Mouse (Mus musculus) limb, embryonic 12.5 days (tissue): ENCODE data around the gene Ankrd42. TPM values are rescaled to one million over a fixed set of nuclear protein-coding genes. Genes with fewer than 3 reads are reported as not detected.

ENCODE experiments used
- ATAC-seq: fragments of 200-750 bp; cut with Nextera tagmentation; 2 replicates; pipeline ENCODE4 v1.8.0; 2017; ENCODE audit warnings: low read depth, moderate TSS enrichment; ENCODE audit not compliant: insufficient number of reproducible peaks, insufficient read depth, low FRiP score, low TSS enrichment
- H3K27ac ChIP-seq: fragments of 300-500 bp; sonication (generic); 2 replicates; pipeline ENCODE4 v1.5.1; 2016; ENCODE audit warnings: mild to moderate bottlenecking, moderate library complexity
- H3K27me3 ChIP-seq: fragments of 300-500 bp; sonication (generic); 2 replicates; pipeline ENCODE4 v1.6.1; 2016; ENCODE audit warnings: mild to moderate bottlenecking, moderate library complexity
- H3K36me3 ChIP-seq: fragments of 300-500 bp; sonication (generic); 2 replicates; pipeline ENCODE4 v1.6.1; 2016; ENCODE audit warnings: mild to moderate bottlenecking, moderate library complexity
- H3K4me1 ChIP-seq: fragments of 300-500 bp; sonication (generic); replicated peaks from 2 replicates; pipeline ENCODE4 v1.6.1; 2016
- H3K4me2 ChIP-seq: fragments of 300-500 bp; sonication (generic); 2 replicates; pipeline ENCODE4 v1.6.1; 2016; ENCODE audit warnings: mild to moderate bottlenecking, moderate library complexity
- H3K4me3 ChIP-seq: fragments of 300-500 bp; sonication (generic); replicated peaks from 2 replicates; pipeline ENCODE4 v1.5.1; 2016; ENCODE audit warnings: mild to moderate bottlenecking
- H3K9ac ChIP-seq: fragments of 300-500 bp; sonication (generic); replicated peaks from 2 replicates; pipeline ENCODE4 v1.6.1; 2016; ENCODE audit warnings: mild to moderate bottlenecking, moderate library complexity
- H3K9me3 ChIP-seq: fragments of 300-500 bp; sonication (generic); 2 replicates; pipeline ENCODE4 v1.6.1; 2016; ENCODE audit warnings: mild to moderate bottlenecking, moderate library complexity
- WGBS: fragments of 180-500 bp; shearing (Covaris S2); methylation state at CpG from one replicate; pipeline ENCODE4 v1.1.7; 2016; 5-methylcytosine and 5-hydroxymethylcytosine counted together
- polyA plus RNA-seq: library from polyadenylated mRNA; unstranded; fragments of >200 nt; fragmentation: Nextera tagmentation; extraction: Ambion mirVana; gene quantifications from 2 replicates; pipeline ENCODE4 v1.2.1, GENCODE M21; 2016

Ankrd42 gene
- polyA plus RNA-seq, 1 experiment from 2014 or later, result 7.6 TPM

DNA sequence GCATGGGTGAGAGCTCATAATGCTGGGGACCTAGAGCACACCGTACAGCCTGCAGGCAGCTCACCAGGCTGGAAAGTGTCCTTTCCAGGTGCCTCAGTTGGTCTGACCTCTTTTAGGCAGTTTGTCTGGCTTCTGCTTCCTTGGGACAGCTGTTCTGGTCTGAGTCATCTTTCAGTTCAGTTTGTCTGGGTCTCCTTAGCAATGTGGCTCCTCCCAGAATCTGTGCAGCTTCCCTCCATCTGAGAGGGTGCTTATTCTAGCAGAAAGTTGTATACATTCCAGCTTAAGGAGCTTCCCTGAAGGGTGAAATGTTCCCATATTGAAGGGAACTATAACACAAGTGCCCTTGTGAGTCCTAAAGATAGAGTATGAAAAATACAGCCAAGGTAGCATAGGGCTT, 70.2 kb downstream of the Ankrd42 start:
- Histone ChIP-seq H3K4me3 (no peak overlapping the region), H3K27ac (0 out of 2 replicates have a peak overlapping the region, but pooled peaks have one; percentile 41), H3K4me2 (no peak overlapping the region), H3K36me3 (peaks cover 25% of the 10 kb centered on the region), H3K27me3 (no peaks in the 10 kb centered on the region), H3K4me1 (peaks cover 13% of the 10 kb centered on the region), H3K9ac (no peak overlapping the region), H3K9me3 (no peaks in the 10 kb centered on the region)
- 73% methylated on average over 1 of the region's 1 CpGs for WGBS
- ATAC-seq, result no peak

GRCm38 (mm10) chr7:92560986-92561876, 75.7 kb downstream of the Ankrd42 start, which contains the start of gene Ccdc90b:
Gene Ccdc90b (plus strand): TSS chr7:92561149.
- Histone ChIP-seq H3K4me1 (peaks cover 8% of the 10 kb centered on the region; the same call in 1 of the 2 replicates), H3K4me2 (peak within 1 kb of the TSS; percentile 61), H3K9ac (peak within 1 kb of the TSS; percentile 76), H3K9me3 (no peaks in the 10 kb centered on the region), H3K36me3 (peaks cover 11% of the 10 kb centered on the region), H3K27ac (peak within 1 kb of the TSS; percentile 98), H3K27me3 (no peaks in the 10 kb centered on the region), H3K4me3 (peak within 1 kb of the TSS; percentile 72)
- ATAC-seq, result peak; percentile 98
- WGBS, result under 1% methylated on average over 60 of the region's 60 CpGs

- Histone ChIP-seq H3K9ac (no peak overlapping the region), H3K4me3 (no peak overlapping the region), H3K9me3 (no peaks in the 10 kb centered on the region), H3K4me2 (no peak overlapping the region), H3K27me3 (no peaks in the 10 kb centered on the region), H3K27ac (no peak overlapping the region), H3K36me3 (peaks cover 1% of the 10 kb centered on the region; the same call in 1 of the 2 replicates), H3K4me1 (peaks cover 8% of the 10 kb centered on the region; the same call in 1 of the 2 replicates)
- no peak for ATAC-seq
- WGBS, result 90% methylated on average over 2 of the region's 2 CpGs
These were observed 78.2 kb downstream of the Ankrd42 start for GRCm38 (mm10) chr7:92558744-92559143.

GRCm38 (mm10) chr7:92550990-92551392, 86.0 kb downstream of the Ankrd42 start:
- Histone ChIP-seq H3K27ac (no peak overlapping the region), H3K27me3 (no peaks in the 10 kb centered on the region), H3K9ac (no peak overlapping the region), H3K4me2 (no peak overlapping the region), H3K4me1 (no peaks in the 10 kb centered on the region), H3K4me3 (no peak overlapping the region), H3K9me3 (no peaks in the 10 kb centered on the region), H3K36me3 (no peaks in the 10 kb centered on the region)
- WGBS, result 57% methylated on average over 4 of the region's 4 CpGs
- ATAC-seq, result no peak

DNA sequence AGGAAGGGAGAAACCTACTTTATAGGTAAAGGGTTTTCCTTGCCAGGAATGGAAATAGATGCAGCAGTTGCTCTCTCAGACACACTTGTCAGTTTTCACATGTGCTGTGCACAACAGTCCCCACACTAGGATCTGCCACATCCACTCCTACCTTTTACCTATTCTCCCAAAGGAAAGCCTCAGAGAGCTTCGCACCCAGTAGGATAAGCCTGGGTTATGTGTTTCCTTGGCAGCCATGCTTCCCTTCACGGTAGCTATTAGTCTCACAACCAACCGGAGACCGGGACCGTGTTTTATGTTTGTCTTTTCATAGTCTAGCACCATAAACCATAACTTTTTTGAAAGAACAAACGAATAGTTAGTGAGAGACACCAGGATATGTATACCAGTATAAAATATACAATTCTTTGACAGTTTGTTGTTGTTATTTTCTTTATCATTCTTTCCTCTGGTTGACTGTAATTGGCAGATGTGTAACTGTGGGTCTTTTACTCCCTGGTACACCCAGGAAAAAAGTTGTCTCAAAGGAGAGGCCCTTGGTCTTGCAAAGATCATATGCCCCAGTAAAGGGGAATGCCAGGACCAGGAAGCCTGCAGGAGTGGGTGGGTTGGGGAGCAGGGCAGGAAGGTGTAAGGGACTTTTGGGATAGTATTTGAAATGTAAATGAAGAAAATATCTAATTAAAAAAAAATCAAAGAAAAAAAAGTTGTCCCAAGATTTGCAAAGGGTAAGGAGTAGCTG, 86.5 kb downstream of the Ankrd42 start:
- no peak overlapping the region for H3K4me3 ChIP-seq
- H3K27me3 ChIP-seq, result no peaks in the 10 kb centered on the region
- H3K9ac ChIP-seq, result no peak overlapping the region
- H3K36me3 ChIP-seq, result no peaks in the 10 kb centered on the region
- no peaks in the 10 kb centered on the region for H3K9me3 ChIP-seq
- no peak overlapping the region for H3K27ac ChIP-seq
- no peak for ATAC-seq
- no peaks in the 10 kb centered on the region for H3K4me1 ChIP-seq
- no peak overlapping the region for H3K4me2 ChIP-seq
- 89% methylated on average over 6 of the region's 6 CpGs for WGBS

GRCm38 (mm10) chr7:92546763-92547162, 90.2 kb downstream of the Ankrd42 start:
- 84% methylated on average over 2 of the region's 2 CpGs for WGBS
- no peaks in the 10 kb centered on the region for H3K9me3 ChIP-seq
- H3K4me1 ChIP-seq, result no peaks in the 10 kb centered on the region
- H3K4me3 ChIP-seq, result no peak overlapping the region
- H3K4me2 ChIP-seq, result no peak overlapping the region
- no peak overlapping the region for H3K27ac ChIP-seq
- no peak overlapping the region for H3K9ac ChIP-seq
- H3K27me3 ChIP-seq, result no peaks in the 10 kb centered on the region
- H3K36me3 ChIP-seq, result no peaks in the 10 kb centered on the region
- ATAC-seq, result no peak

- Histone ChIP-seq H3K36me3 (no peaks in the 10 kb centered on the region), H3K27ac (no peak overlapping the region), H3K4me1 (no peaks in the 10 kb centered on the region), H3K4me3 (no peak overlapping the region), H3K9ac (no peak overlapping the region), H3K27me3 (no peaks in the 10 kb centered on the region), H3K9me3 (no peaks in the 10 kb centered on the region), H3K4me2 (no peak overlapping the region)
- ATAC-seq, result no peak
- WGBS, result 61% methylated on average over 6 of the region's 6 CpGs
These were observed 104.4 kb downstream of the Ankrd42 start for GRCm38 (mm10) chr7:92532351-92533036.

Other genes with a start within 250 kb of the Ankrd42 start
- 54.5 and 54.8 TPM in 2 replicates for gene Ccdc90b, start 76.0 kb downstream of the Ankrd42 start, polyA plus RNA-seq
- gene Pcf11, start 32.8 kb upstream of the Ankrd42 start, polyA plus RNA-seq, result 31.6 and 34.1 TPM in 2 replicates
- gene Rab30, start 104.5 kb upstream of the Ankrd42 start, polyA plus RNA-seq, result 11.8 and 18.0 TPM in 2 replicates
- gene Ddias, start 237.1 kb upstream of the Ankrd42 start, polyA plus RNA-seq, result 18.2 and 18.4 TPM in 2 replicates
- gene Prcp, start 237.3 kb upstream of the Ankrd42 start, polyA plus RNA-seq, result 22.1 and 23.6 TPM in 2 replicates